Mouse (Mus musculus): Measurements from ENCODE around the gene 9530068E07Rik.
A peak's percentile ranks its signal among the peaks of the same experiment; 100 is the strongest.

GRCm38 (mm10) chr11:52395343-52395742 is 885 bp upstream of the 9530068E07Rik start:
- TF ChIP-seq CTCF (IDR thresholded peaks at IDR 0.05; ENCODE audit: extremely low read depth, insufficient read length, insufficient replicate concordance, low read depth, low read length) (peak; percentile 12; the same call in 1 of the 2 replicates), POLR2A (IDR thresholded peaks at IDR 0.05; ENCODE audit: low read depth, low read length) (no peak)
